Mouse (Mus musculus) frontal cortex, postnatal 25 days (tissue): ENCODE measurements around the gene Mtcl1.

Experiments used
- DNase-seq, 2 experiments: peaks; one replicate each; pipeline ENCODE4 v3.0.0; 2022; ENCODE audit warnings: low spot score in 2 of 2

Mtcl1 gene

DNA sequence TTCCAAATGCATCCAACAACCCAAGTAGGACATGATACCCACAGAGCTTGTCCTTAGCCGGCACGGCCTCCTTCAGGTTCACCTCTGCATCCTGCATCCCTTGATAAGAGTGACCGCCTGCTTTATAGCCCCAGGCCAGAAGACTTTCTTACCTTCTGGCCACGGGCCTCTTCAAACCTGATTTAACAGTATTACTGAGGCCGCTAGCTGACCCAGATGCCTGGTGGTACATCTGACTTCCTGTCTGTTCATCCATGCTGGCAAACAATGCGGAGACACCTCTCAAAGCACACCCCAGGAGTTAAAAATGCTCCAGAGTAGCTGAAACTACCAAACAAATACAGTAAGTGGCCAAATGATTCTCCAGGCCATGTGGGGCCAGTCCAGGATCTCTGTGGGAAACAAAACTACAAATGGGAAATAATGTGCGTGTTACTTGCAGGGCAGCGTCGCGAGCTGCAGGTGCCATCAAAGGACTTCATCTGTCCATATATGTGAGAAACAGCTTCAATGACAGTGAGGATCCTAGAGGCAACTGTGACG lies 38.6 kb downstream of the Mtcl1 start:
- no peak for DNase-seq

DNA sequence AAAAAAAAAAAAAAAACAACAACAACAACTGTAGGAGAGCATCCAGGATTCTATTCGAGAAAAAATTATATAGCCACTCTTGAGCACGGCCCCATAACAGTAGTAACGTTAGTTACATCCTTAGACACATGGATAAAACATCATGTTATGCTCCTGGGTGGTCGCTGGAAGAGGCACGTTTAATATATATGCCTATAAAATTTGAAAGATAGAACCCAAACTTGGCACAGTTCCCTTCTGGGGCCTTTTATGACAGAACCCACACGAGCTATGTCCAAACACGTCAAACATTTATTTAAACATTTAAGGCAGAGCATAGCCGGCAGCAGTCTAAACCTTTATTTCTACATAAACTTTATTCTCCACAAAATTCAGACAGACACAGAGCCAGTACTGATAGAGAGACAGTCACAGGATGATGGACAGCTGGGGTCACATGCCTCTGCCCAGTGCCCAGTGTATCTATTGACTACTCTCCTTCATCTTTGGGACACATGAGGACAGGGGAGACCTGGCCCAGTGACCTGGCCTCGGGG lies 40.4 kb downstream of the Mtcl1 start:
- DNase-seq = no peak

- no peak for DNase-seq
Measured at GRCm38 (mm10) chr17:66408400-66408799, 41.1 kb downstream of the Mtcl1 start.

- DNase-seq = no peak
Measured at GRCm38 (mm10) chr17:66407833-66408232, 41.7 kb downstream of the Mtcl1 start.

DNA sequence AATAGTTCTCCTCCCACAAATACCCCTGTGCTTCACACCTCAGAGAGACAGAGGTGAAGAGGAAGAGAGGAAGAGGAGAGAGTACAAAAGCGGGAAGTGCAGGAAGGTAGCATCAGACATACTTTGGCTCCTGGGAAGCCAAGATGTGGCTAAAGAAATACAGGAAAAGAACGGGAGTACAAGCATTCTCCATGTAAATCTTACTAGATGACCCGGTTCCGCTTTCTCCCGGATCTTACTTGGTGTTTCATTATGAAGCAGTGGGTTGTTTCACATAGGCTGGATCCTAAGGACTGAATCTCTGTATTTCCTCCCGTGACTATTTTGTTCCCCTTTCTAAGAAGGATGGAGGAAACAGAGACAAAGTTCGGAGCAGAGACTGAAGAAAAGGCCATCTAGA lies 43.9 kb downstream of the Mtcl1 start:
- DNase-seq = no peak

DNA sequence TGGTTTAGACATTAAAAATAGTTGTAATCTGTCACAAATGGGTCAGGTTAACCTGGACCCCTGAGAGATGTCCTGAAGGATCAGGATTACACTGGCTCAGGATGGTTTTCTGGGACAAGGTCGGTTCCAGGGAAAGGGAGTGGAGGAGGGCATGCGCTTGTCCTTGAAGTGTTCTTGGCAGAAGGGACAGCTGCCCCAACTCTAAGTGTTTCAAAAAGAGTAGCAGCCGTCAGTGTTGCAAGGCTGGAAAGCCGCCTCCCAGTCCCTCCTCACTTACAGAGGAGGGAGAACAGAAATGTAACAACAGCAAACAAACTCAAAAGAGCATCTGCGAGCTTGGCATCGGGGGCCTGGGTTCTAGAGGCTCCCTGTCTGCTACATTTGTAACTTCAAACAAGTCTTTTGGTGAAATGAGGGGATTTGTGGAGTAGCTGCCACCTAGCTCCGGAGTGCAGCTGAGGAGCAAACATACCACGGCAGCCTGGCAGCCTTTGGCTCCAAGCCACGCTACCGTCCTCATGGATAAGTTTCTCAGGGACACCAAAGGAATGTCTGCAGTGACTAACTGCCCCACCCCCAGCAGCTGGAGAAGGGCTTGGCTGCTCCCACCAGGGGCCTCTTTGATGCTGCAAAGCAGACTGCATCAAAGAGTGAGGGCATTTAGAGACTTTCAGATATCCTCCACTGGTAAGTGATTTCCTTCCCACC lies 44.5 kb downstream of the Mtcl1 start:
- no peak for DNase-seq

DNA sequence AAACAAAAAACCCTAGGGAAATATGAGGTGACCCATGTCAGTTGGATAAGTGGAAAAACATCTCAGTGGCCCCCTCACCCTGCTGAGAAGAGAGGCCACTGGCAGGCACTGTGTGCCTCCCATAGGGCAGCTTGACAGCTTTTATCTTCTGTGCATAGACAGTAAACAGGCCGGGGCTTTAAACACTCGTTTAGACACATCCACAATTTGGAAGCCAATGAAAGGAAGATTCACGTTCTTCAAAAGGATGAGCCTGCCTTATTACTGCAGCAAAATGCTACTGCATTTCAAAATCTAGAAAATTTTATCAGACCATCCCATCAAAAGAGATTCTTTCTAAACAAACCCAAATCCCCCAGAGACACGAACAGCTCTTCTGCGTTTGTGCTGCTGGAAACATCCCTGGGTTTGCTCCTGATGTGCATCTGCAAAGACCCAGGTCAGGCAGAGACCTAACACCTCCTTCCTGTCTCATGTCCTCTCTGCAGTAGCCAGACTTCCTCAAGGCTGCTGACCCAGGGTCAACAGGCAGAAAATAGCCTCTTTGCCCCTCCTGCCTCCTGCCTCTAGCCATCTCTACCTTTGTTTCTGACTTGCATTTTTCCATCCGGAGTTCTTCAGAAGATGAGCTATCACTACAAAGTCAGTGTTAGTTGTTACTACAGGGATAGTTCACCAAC lies 46.6 kb downstream of the Mtcl1 start:
- no peak for DNase-seq

GRCm38 (mm10) chr17:66401596-66402265 lies 47.8 kb downstream of the Mtcl1 start:
- no peak for DNase-seq

- DNase-seq = no peak
Measured at GRCm38 (mm10) chr17:66399780-66400179, 49.8 kb downstream of the Mtcl1 start.

DNA sequence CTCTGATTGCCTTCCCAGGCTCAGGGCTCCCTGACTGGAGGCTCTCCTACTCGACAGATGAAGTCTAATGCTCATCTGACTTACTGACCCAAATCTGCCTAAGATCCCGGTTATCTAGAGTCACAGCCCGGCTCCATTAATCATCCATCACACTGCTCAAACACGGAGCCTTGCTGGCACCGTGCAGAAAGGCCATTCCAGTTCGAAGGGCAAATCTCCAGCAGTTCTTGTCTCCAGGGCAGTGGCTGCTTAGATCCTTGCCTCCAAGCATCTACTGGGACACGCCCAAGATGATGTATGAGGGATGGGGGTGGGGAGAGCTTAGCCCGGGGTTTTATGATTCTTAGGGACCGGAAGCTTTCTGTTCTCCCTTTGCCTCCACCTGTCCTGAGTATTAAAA lies 55.0 kb downstream of the Mtcl1 start:
- DNase-seq = no peak

GRCm38 (mm10) chr17:66388307-66388706 lies 61.2 kb downstream of the Mtcl1 start:
- no peak for DNase-seq

DNA sequence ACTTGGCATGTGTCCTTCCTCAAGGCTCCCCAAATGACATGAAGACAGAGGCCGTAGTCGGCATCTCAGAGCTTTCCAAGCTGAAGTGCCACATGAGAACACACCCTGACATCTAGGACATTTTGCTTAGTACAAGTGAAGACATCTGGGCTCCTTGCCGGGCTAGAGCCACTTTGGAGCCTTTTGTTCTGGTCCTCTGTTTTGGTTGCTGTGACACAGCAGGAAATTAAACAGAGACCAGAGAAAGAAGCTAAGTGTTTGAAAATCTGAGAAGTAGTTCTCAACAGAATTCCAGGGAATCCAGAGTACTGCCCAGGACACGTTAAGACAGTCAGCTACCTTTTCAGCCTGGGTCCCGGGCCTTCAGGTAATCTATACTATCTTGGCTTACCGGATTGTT lies 68.2 kb downstream of the Mtcl1 start:
- no peak for DNase-seq

DNA sequence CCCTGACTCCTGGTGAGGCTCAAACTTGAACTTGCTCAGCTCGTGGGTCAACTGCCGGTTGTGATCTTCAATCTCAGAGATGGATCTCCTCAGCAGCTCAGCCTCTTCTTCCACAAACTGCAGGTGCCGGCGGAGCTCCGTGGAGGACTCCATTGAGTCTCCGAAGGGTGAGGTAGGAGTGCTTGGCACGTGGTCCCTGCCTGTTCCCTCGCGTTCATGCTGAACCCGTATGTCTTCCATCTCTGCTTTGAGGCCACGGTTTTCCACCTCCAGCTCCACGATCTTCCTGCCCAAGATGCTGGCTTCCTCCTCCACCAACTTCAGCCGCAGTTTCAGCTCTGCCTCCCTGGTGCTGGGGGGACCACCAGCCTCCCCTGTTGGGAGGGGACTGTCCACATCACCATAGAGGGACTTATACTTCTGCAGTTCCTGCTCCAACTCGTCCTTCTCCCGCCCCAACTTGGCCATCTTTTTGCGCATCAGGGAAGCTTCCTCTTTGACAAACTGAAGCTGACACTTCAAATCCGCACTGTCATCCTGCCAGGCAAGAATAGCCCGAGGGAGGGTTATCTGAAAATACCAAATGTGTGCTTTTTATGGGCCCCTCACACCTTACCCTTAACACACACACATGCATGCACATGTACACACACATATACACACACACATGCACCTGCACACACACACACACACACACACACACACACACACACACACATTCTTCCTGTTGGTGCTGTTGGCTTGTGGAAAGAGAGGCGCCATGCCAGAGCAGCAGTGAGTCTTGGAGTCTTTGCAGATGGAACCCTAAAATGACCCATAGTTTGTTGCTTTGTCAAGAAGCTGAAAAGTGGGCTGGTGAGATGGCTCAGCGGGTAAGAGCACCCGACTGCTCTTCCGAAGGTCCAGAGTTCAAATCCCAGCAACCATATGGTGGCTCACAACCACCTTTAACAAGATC lies 69.4 kb downstream of the Mtcl1 start:
- no peak for DNase-seq

GRCm38 (mm10) chr17:66379308-66379707 lies 70.2 kb downstream of the Mtcl1 start:
- DNase-seq = no peak

DNA sequence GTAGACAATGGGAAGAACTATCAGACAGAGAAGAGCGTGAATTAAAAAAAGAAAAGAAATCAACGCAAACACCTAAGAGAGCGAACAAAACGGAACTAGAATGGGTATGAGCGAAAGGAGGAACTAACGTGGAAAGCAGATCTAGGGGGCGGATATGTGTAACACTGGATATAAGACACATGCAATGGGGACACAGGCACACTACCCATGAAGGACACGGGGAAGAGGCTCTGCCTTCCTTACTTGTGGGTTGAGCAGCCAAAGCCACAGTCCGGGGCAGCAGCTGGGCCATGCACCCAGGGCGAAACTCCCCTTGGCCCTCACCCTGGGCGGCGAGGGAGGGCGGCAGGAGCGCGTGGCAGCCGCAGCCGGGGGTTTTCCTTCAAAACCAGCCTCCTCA lies 71.4 kb downstream of the Mtcl1 start:
- no peak for DNase-seq

- DNase-seq = no peak
Measured at GRCm38 (mm10) chr17:66374633-66375272, 74.8 kb downstream of the Mtcl1 start.

- DNase-seq = no peak
Measured at GRCm38 (mm10) chr17:66370867-66371266, 78.7 kb downstream of the Mtcl1 start.

DNA sequence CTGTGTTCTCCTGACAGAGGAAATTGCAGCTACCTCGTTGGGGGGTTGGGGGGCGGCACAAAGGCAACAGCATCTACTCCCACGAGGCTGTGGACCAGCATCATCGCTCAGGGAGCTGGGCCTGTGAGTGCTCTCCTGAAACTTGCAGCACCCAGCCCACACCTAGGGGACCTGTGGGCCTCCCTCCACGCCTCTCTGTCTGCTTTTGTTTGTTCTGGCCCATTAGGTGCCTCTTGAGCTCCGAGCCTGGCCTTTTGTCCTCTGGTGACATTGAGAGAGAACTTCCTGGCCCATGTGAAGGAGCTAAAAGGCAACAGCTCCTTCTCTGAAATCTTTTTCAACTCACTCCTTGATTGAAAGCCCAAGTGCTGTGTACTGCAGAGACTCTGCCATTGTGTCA lies 79.8 kb downstream of the Mtcl1 start:
- DNase-seq = no peak

DNA sequence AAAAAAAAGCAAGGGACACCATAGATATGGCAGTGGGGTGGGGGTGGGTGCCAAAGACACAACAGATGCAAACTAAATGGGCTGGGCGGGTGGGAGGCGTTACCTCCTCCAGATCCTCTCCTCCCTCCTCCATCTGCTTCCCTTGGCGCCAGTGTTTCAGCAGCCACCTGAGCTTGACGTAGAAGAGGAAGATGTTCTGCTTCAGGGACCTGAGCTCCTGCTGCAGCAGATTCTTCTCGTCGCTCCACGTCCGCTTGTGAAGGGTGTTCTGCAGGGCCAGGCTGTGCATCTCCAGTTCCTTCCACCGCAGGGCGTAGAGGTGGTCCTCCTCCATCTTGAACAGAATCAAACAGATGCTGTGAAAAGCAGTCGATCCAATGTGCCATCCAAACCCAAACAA lies 81.4 kb downstream of the Mtcl1 start:
- DNase-seq = no peak

DNA sequence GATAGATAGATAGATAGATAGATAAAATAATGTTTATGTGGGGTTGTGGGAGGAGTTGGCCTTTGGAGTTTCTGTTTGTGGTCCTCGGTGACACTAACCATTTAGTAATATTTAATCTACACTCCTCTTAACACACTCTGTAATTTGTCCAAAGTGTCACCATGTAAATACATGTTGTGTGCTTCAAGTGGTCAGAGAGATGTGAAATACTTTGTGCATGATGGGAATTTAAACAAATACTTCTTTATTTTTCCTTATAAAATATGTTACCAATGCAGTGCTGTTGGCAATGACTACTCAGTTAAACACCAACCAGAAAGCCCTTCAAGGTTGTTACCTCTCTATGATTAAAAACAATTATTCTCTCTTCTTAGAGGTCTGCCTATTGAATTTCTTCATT lies 83.9 kb downstream of the Mtcl1 start:
- DNase-seq = no peak

GRCm38 (mm10) chr17:66365293-66365642 lies 84.3 kb downstream of the Mtcl1 start:
- DNase-seq = no peak
